Mouse (Mus musculus) yolk sac, embryonic 10.5 days (tissue): ENCODE measurements around the gene 2210407C18Rik.

ENCODE experiments used
- DNase-seq: peaks from one replicate; pipeline ENCODE4 v3.0.0-alpha.2; 2017; ENCODE audit warnings: low spot score

Gene 2210407C18Rik

GRCm38 (mm10) chr11:58602062-58602461 lies 13.8 kb downstream of the 2210407C18Rik start:
- no peak for DNase-seq

GRCm38 (mm10) chr11:58597837-58598236 lies 18.0 kb downstream of the 2210407C18Rik start:
- DNase-seq: no peak

DNA sequence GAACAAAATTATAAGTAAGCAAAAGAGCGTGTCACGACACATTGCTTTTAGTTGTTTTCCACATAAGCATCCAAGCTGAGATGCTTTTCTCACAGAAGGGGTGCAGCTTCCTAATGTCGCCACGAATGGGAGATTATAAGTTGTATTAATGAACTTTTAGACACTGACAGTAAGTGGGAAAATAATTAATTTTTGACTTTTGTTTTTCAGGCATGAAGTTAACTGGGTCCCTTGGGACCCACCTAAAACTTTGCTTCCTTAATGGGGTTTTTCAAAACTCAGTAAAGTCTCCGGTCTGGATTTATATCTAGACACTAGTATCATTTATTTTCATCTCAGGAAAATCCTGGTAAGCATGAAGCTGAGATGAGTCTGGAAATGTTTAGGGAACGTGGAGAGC lies 21.1 kb downstream of the 2210407C18Rik start, which contains the start of gene Olfr324:
Olfr324 (plus strand) TSS at position 301 of the 400 bp plus-strand sequence.
- DNase-seq: no peak

GRCm38 (mm10) chr11:58588620-58589250 lies 27.1 kb downstream of the 2210407C18Rik start:
- no peak for DNase-seq

DNA sequence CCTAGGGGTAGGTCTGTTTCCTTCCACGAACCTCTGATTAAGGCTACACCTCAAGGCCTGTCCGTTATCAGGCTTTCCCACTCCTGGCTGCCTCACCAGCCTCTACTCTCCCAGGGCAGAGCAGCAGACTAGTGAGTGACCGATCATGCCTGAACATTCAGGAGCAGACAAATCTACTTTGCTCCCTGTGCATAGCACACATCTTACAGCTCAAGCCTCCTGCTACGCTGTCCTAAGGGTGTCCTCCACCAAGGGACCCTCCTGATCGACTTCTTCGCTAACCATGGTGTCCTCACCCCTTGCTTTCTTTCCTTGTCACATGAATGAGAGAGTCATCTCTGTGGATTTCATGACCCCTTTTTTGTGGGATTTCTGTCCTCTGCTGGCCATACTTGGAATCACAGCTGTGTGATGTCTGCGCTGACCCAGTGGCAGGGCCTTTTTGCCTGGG lies 28.0 kb downstream of the 2210407C18Rik start:
- peak; percentile 5 for DNase-seq

- no peak for DNase-seq
Measured at GRCm38 (mm10) chr11:58578636-58579035, 37.2 kb downstream of the 2210407C18Rik start.

DNA sequence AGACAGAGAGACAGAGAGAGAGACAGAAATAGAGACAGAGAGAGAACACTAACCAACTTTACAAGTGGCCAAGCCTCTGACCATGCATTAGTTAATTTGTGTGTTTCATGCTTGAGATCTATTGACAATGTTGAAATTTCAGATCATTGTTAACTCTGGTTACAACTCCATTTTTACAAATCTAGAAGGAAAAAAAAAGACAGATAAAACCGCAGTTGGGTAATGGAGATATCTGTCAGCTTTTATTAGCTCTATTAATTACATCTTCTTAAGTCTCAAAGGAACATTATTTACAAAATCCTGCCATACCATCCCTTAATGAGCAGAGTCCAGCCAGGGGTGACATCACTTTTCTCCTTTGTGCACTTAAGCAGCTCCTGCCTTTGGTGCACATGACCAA lies 38.4 kb downstream of the 2210407C18Rik start, which contains the start of gene Olfr325:
Olfr325 (plus strand) TSS at position 301 of the 400 bp plus-strand sequence.
- no peak for DNase-seq

DNA sequence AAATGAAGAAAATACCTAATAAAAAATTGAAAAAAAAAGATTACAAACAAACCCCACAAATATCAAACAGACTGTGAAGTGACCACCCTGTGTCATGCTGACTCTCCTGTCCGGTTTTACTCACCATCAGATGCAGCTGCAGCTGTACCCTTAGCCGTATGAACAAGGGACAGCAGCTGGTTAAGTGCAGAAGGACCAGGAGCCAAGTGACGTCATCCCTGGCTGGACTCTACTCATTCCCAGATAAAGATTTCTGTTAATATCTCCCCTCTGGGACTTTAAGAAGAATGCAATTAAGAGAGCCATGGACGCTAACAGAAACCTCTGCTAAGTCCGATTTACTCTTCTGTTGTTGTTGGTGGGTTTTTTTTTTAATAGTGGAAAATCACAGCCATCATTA lies 45.5 kb downstream of the 2210407C18Rik start, which contains the start of gene Olfr224:
Olfr224 (minus strand) TSS at position 149 of the 400 bp plus-strand sequence.
- no peak for DNase-seq
